Comparison of ENCODE assay signal across 19 mouse cellular contexts in genomic region chr8:94398587-94398986, GRCm38 (mm10). TPM values are rescaled to one million over a fixed set of nuclear protein-coding genes. Genes with fewer than 3 reads are reported as not detected.
DNase-seq lines count a peak whose midpoint lies in the region; ATAC-seq and TF ChIP-seq lines count a peak whose summit lies in the region.
"Had no signal": no experiment of that assay in that cellular context is flagged by ENCODE, and none has a peak within 500 bp of the region (broad histone marks: within the 10 kb centered on the region; RNA-seq: fewer than 3 reads in every experiment).

No protein-coding gene starts in this region.

- ATAC-seq in activated CD4-positive, CD25-positive, alpha-beta regulatory T cell, adult 4 months = peak; percentile 74
- ATAC-seq: forebrain, embryonic 15.5 days; hindbrain, postnatal 0 days had no signal

- H3K27me3 ChIP-seq in myocyte (ENCODE audit: control insufficient read depth, insufficient read depth, insufficient read length) = no peaks in the 10 kb centered on the region
- H3K27me3 ChIP-seq: embryonic facial prominence, embryonic 12.5 days; forebrain, embryonic 15.5 days; heart, embryonic 13.5 days; neural tube, embryonic 13.5 days had no signal

- peaks cover 61% of the 10 kb centered on the region for H3K36me3 ChIP-seq in myocyte (ENCODE audit: control insufficient read depth, insufficient read depth)

- H3ac ChIP-seq in myocyte (ENCODE audit: control insufficient read depth, insufficient read length) = no peak overlapping the region

- no peak overlapping the region for H3K4me2 ChIP-seq in myocyte (ENCODE audit: low read depth)
- H3K4me2 ChIP-seq: embryonic facial prominence, embryonic 12.5 days; forebrain, embryonic 15.5 days; heart, embryonic 13.5 days; neural tube, embryonic 13.5 days had no signal

- H3K79me2 ChIP-seq in myocyte (ENCODE audit: control insufficient read depth, insufficient read depth) = no peaks in the 10 kb centered on the region

- peak; percentile 39 for TF ChIP-seq POLR2A in myocyte (IDR thresholded peaks at IDR 0.05; ENCODE audit: insufficient read length, low read depth)

- peak; percentile 76 for DNase-seq in CD4-positive, CD25-positive, alpha-beta regulatory T cell, adult 2 months (ENCODE audit: low read depth, low spot score)
- DNase-seq in thymus, postnatal 25 days = peak; percentile 63
- no peak for DNase-seq in layer of hippocampus, adult 11-12 months (ENCODE audit: low spot score)
- no peak for DNase-seq in ovary, postnatal 14 days (ENCODE audit: low spot score)
- no peak for DNase-seq in kidney, postnatal 36 days
- DNase-seq: adrenal gland, postnatal 10 days; cerebellum, adult 8-10 months; heart, postnatal 4 days; kidney, adult 8-10 months; kidney, postnatal 4 days; left cerebral cortex, postnatal 4 days; lung, adult 2 months had no signal

- no peak overlapping the region for H3K4me3 ChIP-seq in myocyte
- H3K4me3 ChIP-seq: embryonic facial prominence, embryonic 12.5 days; forebrain, embryonic 15.5 days; heart, embryonic 13.5 days; neural tube, embryonic 13.5 days had no signal

TF ChIP-seq in myocyte, 11 proteins besides CTCF, POLR2A, EP300 and RAD21:
- TF ChIP-seq MAX (IDR thresholded peaks at IDR 0.05; ENCODE audit: low read depth) (no peak), POLR2AphosphoS2 (IDR thresholded peaks at IDR 0.05; ENCODE audit: insufficient read length, low read depth) (peak; percentile 62)

RNA-seq across cellular contexts. Expression of gene Herpud1, which starts 12.3 kb away (rescaled TPM):
- 100 to 1,000 TPM in 1 of 2 experiments, 10 to 100 TPM in 1; 99.9 to 115 TPM for polyA plus RNA-seq in activated CD4-positive, CD25-positive, alpha-beta regulatory T cell, adult 4 months (2017; shearing (Covaris generic))
- 292 TPM for polyA plus RNA-seq in myocyte (2012; fragmentation: generic; extraction: Trizol)

RNA-seq across cellular contexts. Expression of gene Nlrc5, which starts 35.6 kb away (rescaled TPM):
- polyA plus RNA-seq in activated CD4-positive, CD25-positive, alpha-beta regulatory T cell, adult 4 months (2017; shearing (Covaris generic)) = 100 to 1,000 TPM; 141 to 153 TPM
- 0.40 TPM for polyA plus RNA-seq in myocyte (2012; fragmentation: generic; extraction: Trizol)

Comparison
In these comparisons a context has a peak if more than half of its experiments do, and no peak if none do; other contexts are left out.
1. DNase-seq: peak in CD4-positive, CD25-positive, alpha-beta regulatory T cell, adult 2 months (single experiment) and thymus, postnatal 25 days (single experiment); none in layer of hippocampus, adult 11-12 months (single experiment), ovary, postnatal 14 days (single experiment) and kidney, postnatal 36 days (0 of 2).
2. RNA of gene Nlrc5, which starts 35.6 kb away (polyA plus RNA-seq): 141 to 153 TPM in activated CD4-positive, CD25-positive, alpha-beta regulatory T cell, adult 4 months; 0.40 TPM in myocyte (single experiment); every median in the first group is over 100 times any median in the second.